Comparison of ENCODE assay signal across 14 mouse cellular contexts in the genomic region with DNA sequence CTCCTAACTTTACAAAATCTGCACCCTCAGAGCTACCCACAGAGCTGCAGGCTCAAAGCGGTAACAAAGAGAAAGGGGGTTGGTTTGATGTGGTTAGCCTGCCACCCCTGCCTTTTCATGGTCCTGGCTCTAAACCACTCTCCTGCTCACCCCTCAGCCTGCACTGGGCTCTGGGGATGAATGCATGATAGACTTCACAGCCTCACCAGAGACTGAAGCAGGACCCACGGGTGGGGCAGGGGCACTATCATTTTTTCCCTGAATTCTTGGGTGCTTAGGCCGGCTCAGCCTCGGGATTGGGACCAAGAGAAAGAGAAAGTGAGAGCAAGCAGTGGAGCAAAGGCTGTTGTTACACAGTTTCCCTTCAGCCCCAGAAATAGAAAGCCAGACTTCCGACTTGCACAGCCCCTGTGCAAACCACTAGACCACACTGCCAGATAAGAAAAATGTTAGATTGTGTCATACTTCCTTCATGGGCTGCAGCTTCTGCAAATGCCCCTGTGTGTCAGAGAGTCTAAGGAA. TPM values are rescaled to one million over a fixed set of nuclear protein-coding genes. Genes with fewer than 3 reads are reported as not detected.
DNase-seq lines count a peak whose midpoint lies in the region; ATAC-seq and TF ChIP-seq lines count a peak whose summit lies in the region.
"Had no signal": no experiment of that assay in that cellular context is flagged by ENCODE, and none has a peak within 500 bp of the region (broad histone marks: within the 10 kb centered on the region; RNA-seq: fewer than 3 reads in every experiment).

No protein-coding gene starts in this region.

- H3K27me3 ChIP-seq in MEL (ENCODE audit: control insufficient read depth in 1 of 2, insufficient read depth in 2 of 2, low read length in 2 of 2), result no peaks in the 10 kb centered on the region
- no peaks in the 10 kb centered on the region; the same call in 1 of the 2 replicates for H3K27me3 ChIP-seq in liver, embryonic 13.5 days
- H3K27me3 ChIP-seq in embryonic facial prominence, embryonic 10.5 days (replicated peaks; ENCODE audit: low read depth, poor library complexity, severe bottlenecking), result 0 out of 2 replicates have a peak, but pooled peaks cover 3% of the 10 kb centered on the region
- 0 out of 2 replicates have a peak, but pooled peaks cover 3% of the 10 kb centered on the region for H3K27me3 ChIP-seq in hindbrain, embryonic 10.5 days (ENCODE audit: insufficient read depth, poor library complexity, severe bottlenecking)
- H3K27me3 ChIP-seq: lung, embryonic 15.5 days; neural tube, embryonic 15.5 days had no signal

- H3K27ac ChIP-seq in MEL (ENCODE audit: control insufficient read depth, low read depth, low read length), result peak overlapping the region; percentile 94
- peak overlapping the region; percentile 65 for H3K27ac ChIP-seq in liver, embryonic 13.5 days
- no peak overlapping the region for H3K27ac ChIP-seq in embryonic facial prominence, embryonic 10.5 days (replicated peaks)
- H3K27ac ChIP-seq in hindbrain, embryonic 10.5 days, result no peak overlapping the region
- H3K27ac ChIP-seq: lung, embryonic 15.5 days; neural tube, embryonic 15.5 days had no signal

- H3K4me3 ChIP-seq in MEL (ENCODE audit: control insufficient read depth in 1 of 2, insufficient read depth in 1 of 2, low read depth in 2 of 2, low read length in 2 of 2), result peak overlapping the region; percentile 37 to 59
- no peak overlapping the region for H3K4me3 ChIP-seq in liver, embryonic 13.5 days (replicated peaks)
- no peak overlapping the region for H3K4me3 ChIP-seq in embryonic facial prominence, embryonic 10.5 days
- H3K4me3 ChIP-seq in hindbrain, embryonic 10.5 days, result no peak overlapping the region
- H3K4me3 ChIP-seq: lung, embryonic 15.5 days; neural tube, embryonic 15.5 days had no signal

- 16% methylated on average over 5 of the region's 5 CpGs for WGBS in liver, embryonic 13.5 days (ENCODE audit: insufficient replicate concordance)
- 77% methylated on average over 5 of the region's 5 CpGs for WGBS in embryonic facial prominence, embryonic 10.5 days
- WGBS in hindbrain, embryonic 10.5 days, result 82% methylated on average over 5 of the region's 5 CpGs

- peaks cover 5 to 24% of the 10 kb centered on the region in 2 experiments for H3K4me1 ChIP-seq in MEL (ENCODE audit: control insufficient read depth in 1 of 2, insufficient read depth in 2 of 2, low read length in 2 of 2)
- H3K4me1 ChIP-seq in liver, embryonic 13.5 days (replicated peaks), result peaks cover 28% of the 10 kb centered on the region
- peaks cover 11% of the 10 kb centered on the region; the same call in 1 of the 2 replicates for H3K4me1 ChIP-seq in embryonic facial prominence, embryonic 10.5 days
- 0 out of 2 replicates have a peak, but pooled peaks cover 3% of the 10 kb centered on the region for H3K4me1 ChIP-seq in hindbrain, embryonic 10.5 days (replicated peaks)
- H3K4me1 ChIP-seq: lung, embryonic 15.5 days had no signal

- intact Hi-C loops in heart, postnatal 36 days (cut with DNase I), result no loop called here

- ATAC-seq in liver, embryonic 13.5 days (ENCODE audit: low read depth), result no peak; the same call in 1 of the 2 replicates
- ATAC-seq: forebrain, embryonic 16.5 days had no signal

- TF ChIP-seq POLR2A in MEL (IDR thresholded peaks at IDR 0.05; ENCODE audit: control insufficient read depth in 1 of 2, insufficient read depth in 1 of 2, low read depth in 1 of 2, low read length in 2 of 2, poor library complexity in 1 of 2), result peak in 1 of 2 experiments; percentile 59; a peak in 1 of 4 replicates

- peak; percentile 24 to 51 for DNase-seq in heart, adult 9 months (ENCODE audit: low spot score in 2 of 2)
- DNase-seq in heart, postnatal 36 days, result no peak
- peak; percentile 91 for DNase-seq in MEL (ENCODE audit: low read depth, low spot score)
- no peak for DNase-seq in liver, embryonic 13.5 days
- DNase-seq in natural killer cell, adult 2 months (ENCODE audit: low spot score in 2 of 2), result peak; percentile 37 to 52
- no peak for DNase-seq in embryonic facial prominence, embryonic 10.5 days (ENCODE audit: low spot score)
- no peak for DNase-seq in hindbrain, embryonic 10.5 days (ENCODE audit: low spot score)
- no peak for DNase-seq in cerebellum, postnatal 4 days (ENCODE audit: low spot score in 2 of 2)
- DNase-seq: adrenal gland, adult 8-10 months; embryo, embryonic 11 days; kidney, postnatal 25 days had no signal

- no peak for TF ChIP-seq CTCF in MEL (IDR thresholded peaks at IDR 0.05 in 2 of 3, conservative IDR thresholded peaks at IDR 0.05 in 1 of 3; ENCODE audit: control insufficient read depth in 1 of 3, insufficient read depth in 1 of 3, low read depth in 2 of 3, low read length in 3 of 3, poor library complexity in 1 of 3, severe bottlenecking in 1 of 3)

- TF ChIP-seq EP300 in MEL (IDR thresholded peaks at IDR 0.05; ENCODE audit: low read depth in 1 of 2, low read length in 2 of 2), result peak; percentile 78 to 84

- H3K36me3 ChIP-seq in MEL (ENCODE audit: control insufficient read depth in 1 of 2, insufficient read depth in 2 of 2, low read length in 2 of 2), result peaks cover 0 to 19% of the 10 kb centered on the region in 2 experiments; a peak in 2 of 4 replicates
- no peaks in the 10 kb centered on the region for H3K36me3 ChIP-seq in liver, embryonic 13.5 days
- no peaks in the 10 kb centered on the region for H3K36me3 ChIP-seq in embryonic facial prominence, embryonic 10.5 days (replicated peaks)
- no peaks in the 10 kb centered on the region for H3K36me3 ChIP-seq in hindbrain, embryonic 10.5 days
- H3K36me3 ChIP-seq: lung, embryonic 15.5 days; neural tube, embryonic 15.5 days had no signal

- no peaks in the 10 kb centered on the region; the same call in 1 of the 2 replicates for H3K79me2 ChIP-seq in MEL (ENCODE audit: control insufficient read depth, insufficient read depth, low read length, poor library complexity)

- peak overlapping the region; percentile 41 for H3K4me2 ChIP-seq in liver, embryonic 13.5 days
- H3K4me2 ChIP-seq: lung, embryonic 15.5 days; neural tube, embryonic 15.5 days had no signal

- no peak for TF ChIP-seq RAD21 in MEL (IDR thresholded peaks at IDR 0.05; ENCODE audit: low read depth, low read length)

- no peaks in the 10 kb centered on the region for H3K9me3 ChIP-seq in MEL (replicated peaks; ENCODE audit: insufficient read depth, low read length)
- H3K9me3 ChIP-seq in liver, embryonic 13.5 days (replicated peaks), result no peaks in the 10 kb centered on the region
- H3K9me3 ChIP-seq in embryonic facial prominence, embryonic 10.5 days, result no peaks in the 10 kb centered on the region
- H3K9me3 ChIP-seq in hindbrain, embryonic 10.5 days, result no peaks in the 10 kb centered on the region
- H3K9me3 ChIP-seq: lung, embryonic 15.5 days; neural tube, embryonic 15.5 days had no signal

- peak overlapping the region; percentile 73 for H3K9ac ChIP-seq in MEL (ENCODE audit: control insufficient read depth, low read depth, low read length, poor library complexity, severe bottlenecking)
- H3K9ac ChIP-seq in liver, embryonic 13.5 days, result peak overlapping the region; percentile 7; the same call in 1 of the 2 replicates
- H3K9ac ChIP-seq: lung, embryonic 15.5 days; neural tube, embryonic 15.5 days had no signal

TF ChIP-seq in MEL, 35 proteins besides CTCF, POLR2A, EP300 and RAD21 (continues in another document):
- TF ChIP-seq TCF12 (IDR thresholded peaks at IDR 0.05; ENCODE audit: low read depth, low read length) (peak; percentile 40; the same call in 1 of the 2 replicates), ETS1 (IDR thresholded peaks at IDR 0.05; ENCODE audit: low read depth, low read length) (peak; percentile 95), E2F4 (IDR thresholded peaks at IDR 0.05; ENCODE audit: borderline replicate concordance, low read depth, low read length) (no peak), MAZ (IDR thresholded peaks at IDR 0.05; ENCODE audit: low read depth, low read length) (no peak; the same call in 1 of the 2 replicates), ZKSCAN1 (IDR thresholded peaks at IDR 0.05; ENCODE audit: low read depth, low read length) (no peak), MAFK (IDR thresholded peaks at IDR 0.05; ENCODE audit: borderline replicate concordance, low read depth, low read length) (no peak), MEF2A (IDR thresholded peaks at IDR 0.05; ENCODE audit: extremely low read depth, insufficient replicate concordance, low read depth, low read length, poor library complexity, severe bottlenecking) (peak; percentile 85), MYC (IDR thresholded peaks at IDR 0.05; ENCODE audit: low read depth, low read length) (peak; percentile 42; the same call in 1 of the 2 replicates), GABPA (IDR thresholded peaks at IDR 0.05; ENCODE audit: low read depth, low read length) (no peak), USF2 (IDR thresholded peaks at IDR 0.05; ENCODE audit: borderline replicate concordance in 1 of 2, insufficient read depth in 1 of 2, low read depth in 1 of 2, low read length in 2 of 2) (no peak), USF1 (IDR thresholded peaks at IDR 0.05; ENCODE audit: low read depth, low read length) (no peak), BHLHE40 (IDR thresholded peaks at IDR 0.05; ENCODE audit: borderline replicate concordance, low read depth, low read length) (peak; percentile 29; the same call in 1 of the 2 replicates), POLR2AphosphoS2 (IDR thresholded peaks at IDR 0.05; ENCODE audit: low read length) (no peak), MXI1 (IDR thresholded peaks at IDR 0.05; ENCODE audit: low read depth, low read length) (peak; percentile 50; the same call in 1 of the 2 replicates), SMC3 (IDR thresholded peaks at IDR 0.05; ENCODE audit: low read depth, low read length) (no peak), CHD1 (IDR thresholded peaks at IDR 0.05; ENCODE audit: low read depth, low read length) (no peak), UBTF (IDR thresholded peaks at IDR 0.05; ENCODE audit: borderline replicate concordance, insufficient read depth, low read depth, low read length) (no peak), NRF1 (IDR thresholded peaks at IDR 0.05; ENCODE audit: insufficient read depth, low read depth, low read length, poor library complexity, severe bottlenecking) (no peak), MYB (IDR thresholded peaks at IDR 0.05; ENCODE audit: low read depth, low read length) (no peak), KAT2A (conservative IDR thresholded peaks at IDR 0.05; ENCODE audit: low read depth, low read length) (no peak), HCFC1 (IDR thresholded peaks at IDR 0.05; ENCODE audit: low read depth, low read length) (0 out of 2 replicates have a peak, but pooled peaks have one; percentile 17)

RNA-seq across cellular contexts. Expression of gene Lmo2, which starts 12.2 kb away (rescaled TPM):
- 10 to 100 TPM; 21.1 to 25.3 TPM for total RNA-seq in heart, postnatal 36 days (2021)
- total RNA-seq in MEL (2012; rRNA removed), result 258 and 278 TPM in 2 replicates
- 100 to 1,000 TPM in 1 of 2 experiments, 10 to 100 TPM in 1; 96.2 to 184 TPM for polyA plus RNA-seq in MEL (2012; ENCODE audit: insufficient read depth in 1 of 2, insufficient read length in 2 of 2, low read depth in 1 of 2, low replicate concordance in 2 of 2, missing spikeins in 1 of 2)
- polyA plus RNA-seq in liver, embryonic 13.5 days (2015; fragmentation: Nextera tagmentation; extraction: Ambion mirVana), result 156 and 167 TPM in 2 replicates
- polyA plus RNA-seq in embryonic facial prominence, embryonic 10.5 days (2016; fragmentation: Nextera tagmentation; extraction: Ambion mirVana), result 13.7 and 15.7 TPM in 2 replicates
- polyA plus RNA-seq in hindbrain, embryonic 10.5 days (2016; fragmentation: Nextera tagmentation; extraction: Ambion mirVana), result 15.8 and 21.2 TPM in 2 replicates

Comparison
In these comparisons a context has a peak if more than half of its experiments do, and no peak if none do; other contexts are left out.
1. DNase-seq: peak in heart, adult 9 months (2 of 2), MEL (single experiment) and natural killer cell, adult 2 months (2 of 2); none in heart, postnatal 36 days (0 of 2), liver, embryonic 13.5 days (single experiment), embryonic facial prominence, embryonic 10.5 days (single experiment), hindbrain, embryonic 10.5 days (single experiment) and cerebellum, postnatal 4 days (0 of 2).
2. H3K27ac ChIP-seq: peak in MEL (single experiment) and liver, embryonic 13.5 days (single experiment); none in embryonic facial prominence, embryonic 10.5 days (single experiment) and hindbrain, embryonic 10.5 days (single experiment).
3. H3K4me3 ChIP-seq: peak in MEL (2 of 2); none in liver, embryonic 13.5 days (single experiment), embryonic facial prominence, embryonic 10.5 days (single experiment) and hindbrain, embryonic 10.5 days (single experiment).